Mouse (Mus musculus): Measurements from ENCODE around the gene Fam160a1. TPM values are rescaled to one million over a fixed set of nuclear protein-coding genes. Genes with fewer than 3 reads are reported as not detected.

Gene Fam160a1
- total and polyA plus RNA-seq, 3 experiments = 25.0 to 68.1 (median 47.0) TPM

GRCm38 (mm10) chr3:85833627-85834026, 16.5 kb upstream of the Fam160a1 start:
- Histone ChIP-seq H3K9ac (ENCODE audit: low read depth, low read length) (no peak overlapping the region), H3K27ac (no peak overlapping the region), H3K36me3 (ENCODE audit: control insufficient read depth, insufficient read depth, low read length) (no peaks in the 10 kb centered on the region), H3K27me3 (ENCODE audit: control insufficient read depth, insufficient read depth, low read length) (no peaks in the 10 kb centered on the region), H3K4me3 (no peak overlapping the region), H3K4me1 (ENCODE audit: control insufficient read depth, insufficient read depth, low read length) (no peaks in the 10 kb centered on the region; the same call in 1 of the 2 replicates), H3K79me2 (replicated peaks; ENCODE audit: control insufficient read depth, insufficient read depth, low read length) (no peaks in the 10 kb centered on the region; the same call in 1 of the 2 replicates)
- 62% methylated on average over 1 of the region's 1 CpGs for WGBS
- intact Hi-C loops (cut with DNase I) = no loop called here
- TF ChIP-seq CTCF (IDR thresholded peaks at IDR 0.05) (no peak), POLR2A (IDR thresholded peaks at IDR 0.05; ENCODE audit: insufficient read depth, low read depth, low read length) (no peak), EP300 (IDR thresholded peaks at IDR 0.05; ENCODE audit: insufficient read depth, low read depth, low read length) (no peak)
- no peak for DNase-seq

GRCm38 (mm10) chr3:85832490-85833155, 15.5 kb upstream of the Fam160a1 start:
- TF ChIP-seq CTCF (IDR thresholded peaks at IDR 0.05) (no peak), EP300 (IDR thresholded peaks at IDR 0.05; ENCODE audit: insufficient read depth, low read depth, low read length) (no peak), POLR2A (IDR thresholded peaks at IDR 0.05; ENCODE audit: insufficient read depth, low read depth, low read length) (no peak)
- Histone ChIP-seq H3K27ac (no peak overlapping the region), H3K27me3 (ENCODE audit: control insufficient read depth, insufficient read depth, low read length) (no peaks in the 10 kb centered on the region), H3K9ac (ENCODE audit: low read depth, low read length) (no peak overlapping the region), H3K79me2 (replicated peaks; ENCODE audit: control insufficient read depth, insufficient read depth, low read length) (no peaks in the 10 kb centered on the region; the same call in 1 of the 2 replicates), H3K36me3 (ENCODE audit: control insufficient read depth, insufficient read depth, low read length) (no peaks in the 10 kb centered on the region), H3K4me3 (no peak overlapping the region), H3K4me1 (ENCODE audit: control insufficient read depth, insufficient read depth, low read length) (peaks cover 2% of the 10 kb centered on the region; the same call in 1 of the 2 replicates)
- 82% methylated on average over 10 of the region's 10 CpGs for WGBS
- no peak for DNase-seq
- intact Hi-C loops (cut with DNase I) = no loop called here

- Histone ChIP-seq H3K36me3 (ENCODE audit: control insufficient read depth, insufficient read depth, low read length) (no peaks in the 10 kb centered on the region), H3K9ac (ENCODE audit: low read depth, low read length) (no peak overlapping the region), H3K27me3 (ENCODE audit: control insufficient read depth, insufficient read depth, low read length) (no peaks in the 10 kb centered on the region), H3K27ac (no peak overlapping the region), H3K4me3 (no peak overlapping the region), H3K79me2 (replicated peaks; ENCODE audit: control insufficient read depth, insufficient read depth, low read length) (no peaks in the 10 kb centered on the region), H3K4me1 (ENCODE audit: control insufficient read depth, insufficient read depth, low read length) (peaks cover 4% of the 10 kb centered on the region)
- no peak for DNase-seq
- intact Hi-C loops (cut with DNase I) = no loop called here
- no peak for TF ChIP-seq POLR2A (IDR thresholded peaks at IDR 0.05; ENCODE audit: insufficient read depth, low read depth, low read length)
- WGBS = 68% methylated on average over 1 of the region's 1 CpGs
These were observed 14.7 kb upstream of the Fam160a1 start for GRCm38 (mm10) chr3:85831785-85832184.

GRCm38 (mm10) chr3:85829047-85829446, 12.0 kb upstream of the Fam160a1 start:
- Histone ChIP-seq H3K9ac (ENCODE audit: low read depth, low read length) (no peak overlapping the region), H3K36me3 (ENCODE audit: control insufficient read depth, insufficient read depth, low read length) (no peaks in the 10 kb centered on the region), H3K27me3 (ENCODE audit: control insufficient read depth, insufficient read depth, low read length) (no peaks in the 10 kb centered on the region), H3K4me3 (no peak overlapping the region), H3K27ac (no peak overlapping the region), H3K4me1 (ENCODE audit: control insufficient read depth, insufficient read depth, low read length) (peaks cover 4% of the 10 kb centered on the region), H3K79me2 (replicated peaks; ENCODE audit: control insufficient read depth, insufficient read depth, low read length) (no peaks in the 10 kb centered on the region)
- intact Hi-C loops (cut with DNase I) = no loop called here
- WGBS = 51% methylated on average over 4 of the region's 4 CpGs
- peak in 1 of 2 experiments; percentile 14 for DNase-seq
- TF ChIP-seq CTCF (IDR thresholded peaks at IDR 0.05) (no peak), EP300 (IDR thresholded peaks at IDR 0.05; ENCODE audit: insufficient read depth, low read depth, low read length) (no peak), POLR2A (IDR thresholded peaks at IDR 0.05; ENCODE audit: insufficient read depth, low read depth, low read length) (no peak)

- no peak for DNase-seq
- Histone ChIP-seq H3K36me3 (ENCODE audit: control insufficient read depth, insufficient read depth, low read length) (no peaks in the 10 kb centered on the region), H3K79me2 (replicated peaks; ENCODE audit: control insufficient read depth, insufficient read depth, low read length) (no peaks in the 10 kb centered on the region), H3K4me1 (ENCODE audit: control insufficient read depth, insufficient read depth, low read length) (peaks cover 4% of the 10 kb centered on the region), H3K9ac (ENCODE audit: low read depth, low read length) (no peak overlapping the region), H3K4me3 (no peak overlapping the region), H3K27me3 (ENCODE audit: control insufficient read depth, insufficient read depth, low read length) (no peaks in the 10 kb centered on the region), H3K27ac (peak overlapping the region; percentile 10)
- WGBS = 68% methylated on average over 6 of the region's 6 CpGs
- intact Hi-C loops (cut with DNase I) = no loop called here
- TF ChIP-seq EP300 (IDR thresholded peaks at IDR 0.05; ENCODE audit: insufficient read depth, low read depth, low read length) = no peak
- TF ChIP-seq CTCF (IDR thresholded peaks at IDR 0.05) = no peak
- no peak for TF ChIP-seq POLR2A (IDR thresholded peaks at IDR 0.05; ENCODE audit: insufficient read depth, low read depth, low read length)
These were observed 10.7 kb upstream of the Fam160a1 start for GRCm38 (mm10) chr3:85827815-85828214.

GRCm38 (mm10) chr3:85827283-85827682, 10.2 kb upstream of the Fam160a1 start:
- no peak for TF ChIP-seq CTCF (IDR thresholded peaks at IDR 0.05)
- peak; percentile 59; the same call in 1 of the 2 replicates for TF ChIP-seq EP300 (IDR thresholded peaks at IDR 0.05; ENCODE audit: insufficient read depth, low read depth, low read length)
- WGBS = 20% methylated on average over 4 of the region's 4 CpGs
- H3K27ac ChIP-seq = peak overlapping the region; percentile 10
- intact Hi-C loops (cut with DNase I) = no loop called here
- 0 out of 2 replicates have a peak, but pooled peaks cover 1% of the 10 kb centered on the region for H3K79me2 ChIP-seq (replicated peaks; ENCODE audit: control insufficient read depth, insufficient read depth, low read length)
- H3K4me3 ChIP-seq = no peak overlapping the region
- no peak overlapping the region for H3K9ac ChIP-seq (ENCODE audit: low read depth, low read length)
- no peaks in the 10 kb centered on the region for H3K36me3 ChIP-seq (ENCODE audit: control insufficient read depth, insufficient read depth, low read length)
- H3K4me1 ChIP-seq (ENCODE audit: control insufficient read depth, insufficient read depth, low read length) = peaks cover 4% of the 10 kb centered on the region
- H3K27me3 ChIP-seq (ENCODE audit: control insufficient read depth, insufficient read depth, low read length) = no peaks in the 10 kb centered on the region
- DNase-seq = peak in 1 of 2 experiments; percentile 31
